Mouse (Mus musculus) granulocyte monocyte progenitor cell, adult 5-6 weeks (primary cell): ENCODE measurements around the gene Fam45a. TPM values are rescaled to one million over a fixed set of nuclear protein-coding genes. Genes with fewer than 3 reads are reported as not detected.
"Not testable (repeated sequence)": the region's sequence is repeated elsewhere in the genome, so short reads cannot be mapped to it uniquely, and the experiment has no call there.

Experiments used
- ATAC-seq: replicated peaks from 2 replicates; pipeline ENCODE4 v1.8.0; 2016; ENCODE audit warnings: mild to moderate bottlenecking, moderate TSS enrichment, inconsistent platforms; ENCODE audit not compliant: poor library complexity, severe bottlenecking
- total RNA-seq, 2 experiments: library from RNA; stranded (forward) in 1 of 2; stranded (reverse) in 1 of 2; fragments of 200-712, 200-1000 nt in 1 of 2; fragments of >200 nt in 1 of 2; fragmentation: Nextera tagmentation in 1 of 2; gene quantifications; 2 replicates each; pipeline ENCODE4 v1.2.3; 2014 to 2017

Fam45a gene
- total RNA-seq, 2 experiments from 2014 or later = 19.8 to 54.3 TPM

- ATAC-seq = peak; percentile 73
Measured at GRCm38 (mm10) chr19:60837747-60838146, 26.4 kb downstream of the Fam45a start.

- ATAC-seq = no peak
Measured at GRCm38 (mm10) chr19:60843324-60843723, 31.9 kb downstream of the Fam45a start.

- ATAC-seq = no peak
Measured at GRCm38 (mm10) chr19:60845731-60846130, 34.3 kb downstream of the Fam45a start.

GRCm38 (mm10) chr19:60860868-60861700 lies 49.7 kb downstream of the Fam45a start, which contains the start of gene Sfxn4:
Gene Sfxn4, minus strand, starts transcription at chr19:60861479.
- peak; percentile 99 for ATAC-seq

GRCm38 (mm10) chr19:60866169-60866568 lies 54.8 kb downstream of the Fam45a start:
- not testable (repeated sequence) for ATAC-seq

- ATAC-seq = no peak
Measured at GRCm38 (mm10) chr19:60870489-60870888, 59.1 kb downstream of the Fam45a start.

GRCm38 (mm10) chr19:60871366-60871765 lies 60.0 kb downstream of the Fam45a start:
- ATAC-seq = no peak

GRCm38 (mm10) chr19:60872272-60872671 lies 60.9 kb downstream of the Fam45a start:
- ATAC-seq = no peak

GRCm38 (mm10) chr19:60873501-60873900 lies 62.1 kb downstream of the Fam45a start:
- ATAC-seq = no peak

GRCm38 (mm10) chr19:60874064-60874694 lies 62.8 kb downstream of the Fam45a start, which contains the start of gene Prdx3:
Gene Prdx3, minus strand, starts transcription at chr19:60874556.
- peak; percentile 99 for ATAC-seq

GRCm38 (mm10) chr19:60883129-60883528 lies 71.7 kb downstream of the Fam45a start:
- ATAC-seq = no peak

Other genes with a start within 250 kb of the Fam45a start
- gene Cacul1, start 230.6 kb upstream of the Fam45a start, total RNA-seq (2014; fragmentation: Nextera tagmentation) = 22.2 and 30.8 TPM in 2 replicates
- gene Cacul1, start 230.6 kb upstream of the Fam45a start, total RNA-seq (2017) = 34.7 and 36.2 TPM in 2 replicates
- gene Nanos1, start 55.6 kb upstream of the Fam45a start, total RNA-seq (2014; fragmentation: Nextera tagmentation) = 1.3 and 3.8 TPM in 2 replicates
- gene Nanos1, start 55.6 kb upstream of the Fam45a start, total RNA-seq (2017) = 1.2 and 1.4 TPM in 2 replicates
- gene Eif3a, start 20.9 kb upstream of the Fam45a start, total RNA-seq (2014; fragmentation: Nextera tagmentation) = 269 and 272 TPM in 2 replicates
- gene Eif3a, start 20.9 kb upstream of the Fam45a start, total RNA-seq (2017) = 334 and 405 TPM in 2 replicates
- gene Sfxn4, start 49.9 kb downstream of the Fam45a start, total RNA-seq (2014; fragmentation: Nextera tagmentation) = 2.6 and 4.4 TPM in 2 replicates
- gene Sfxn4, start 49.9 kb downstream of the Fam45a start, total RNA-seq (2017) = 2.6 and 2.8 TPM in 2 replicates
- gene Prdx3, start 63.0 kb downstream of the Fam45a start, total RNA-seq (2014; fragmentation: Nextera tagmentation) = 98.9 and 99.6 TPM in 2 replicates
- gene Prdx3, start 63.0 kb downstream of the Fam45a start, total RNA-seq (2017) = 89.8 and 96.0 TPM in 2 replicates
- 0.52 and 4.0 TPM in 2 replicates for gene Grk5, start 78.2 kb downstream of the Fam45a start, total RNA-seq (2014; fragmentation: Nextera tagmentation)
- 0.65 and 1.1 TPM in 2 replicates for gene Grk5, start 78.2 kb downstream of the Fam45a start, total RNA-seq (2017)